ENCODE assay signal across 14 mouse cellular contexts in the genomic region with DNA sequence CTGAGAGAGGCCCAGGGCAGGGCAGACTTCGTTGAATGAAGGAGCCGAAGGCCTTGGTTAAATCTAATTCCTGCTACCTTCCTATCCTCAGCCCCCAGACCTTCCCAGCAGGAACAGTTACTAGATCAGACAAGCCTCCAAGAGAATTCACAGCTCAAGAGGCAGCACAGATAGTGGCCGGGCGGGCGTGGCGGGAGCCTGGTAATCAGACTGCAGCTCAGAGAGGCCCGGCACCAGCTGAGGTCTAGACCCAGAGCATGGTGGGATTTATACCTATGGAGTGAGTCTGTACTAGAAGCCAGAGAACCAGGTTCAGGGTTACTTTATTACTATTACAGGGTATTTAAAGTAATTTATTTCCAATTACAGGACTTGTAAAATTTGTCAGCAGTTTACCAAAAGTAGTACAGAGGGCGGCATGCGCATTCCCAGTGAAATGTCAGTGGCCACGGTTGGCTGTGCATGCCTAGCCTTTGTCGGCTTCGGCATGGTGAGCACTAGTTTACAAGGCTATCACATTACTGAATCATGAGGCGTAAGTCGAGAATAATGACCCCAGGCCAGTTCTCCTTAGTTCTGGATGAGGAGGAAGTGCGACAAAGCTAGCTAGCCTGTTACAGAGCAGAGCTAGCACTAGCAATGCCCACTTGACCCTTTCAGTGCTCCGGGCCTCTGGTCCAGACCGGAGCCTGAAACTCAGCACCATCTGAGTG. TPM values are rescaled to one million over a fixed set of nuclear protein-coding genes. Genes with fewer than 3 reads are reported as not detected.
A peak's percentile ranks its signal among the peaks of the same experiment; 100 is the strongest.
DNase-seq lines count a peak whose midpoint lies in the region; ATAC-seq lines count a peak whose summit lies in the region.
"Had no signal": no experiment of that assay in that cellular context is flagged by ENCODE, and none has a peak within 500 bp of the region (broad histone marks: within the 10 kb centered on the region; RNA-seq: fewer than 3 reads in every experiment).

No protein-coding gene starts in this region.

- H3K27me3 ChIP-seq in lung, embryonic 16.5 days (ENCODE audit: control insufficient read depth, insufficient read depth, low read depth, low read length) = no peaks in the 10 kb centered on the region
- no peaks in the 10 kb centered on the region for H3K27me3 ChIP-seq in hindbrain, embryonic 13.5 days
- H3K27me3 ChIP-seq: CH12.LX; intestine, embryonic 15.5 days had no signal

- no peak for DNase-seq in lung, adult 18-20 months
- peak; percentile 77 for DNase-seq in forelimb bud, embryonic 11.5 days (ENCODE audit: low read depth, low spot score)
- DNase-seq in kidney, postnatal 25 days = peak; percentile 54 to 75
- DNase-seq in urinary bladder, postnatal 25 days (ENCODE audit: low spot score) = no peak
- no peak for DNase-seq in ovary, postnatal 36 days (ENCODE audit: low spot score)
- DNase-seq: cerebellum, postnatal 10 days; heart, postnatal 14 days; lung, postnatal 14 days; spleen, adult 18-20 months; thymus, adult 18-20 months had no signal

- ATAC-seq in lung, embryonic 16.5 days (ENCODE audit: low read depth) = no peak
- ATAC-seq in hindbrain, embryonic 13.5 days (ENCODE audit: low FRiP score) = no peak
- ATAC-seq: intestine, embryonic 15.5 days had no signal

- H3K9ac ChIP-seq in lung, embryonic 16.5 days (ENCODE audit: low read length) = 0 out of 2 replicates have a peak overlapping the region, but pooled peaks have one; percentile 5
- H3K9ac ChIP-seq in hindbrain, embryonic 13.5 days = no peak overlapping the region
- H3K9ac ChIP-seq: intestine, embryonic 15.5 days had no signal

- no peaks in the 10 kb centered on the region for H3K4me1 ChIP-seq in lung, embryonic 16.5 days (replicated peaks; ENCODE audit: control insufficient read depth, insufficient read depth, low read length)
- H3K4me1 ChIP-seq in hindbrain, embryonic 13.5 days (replicated peaks) = peaks cover 10% of the 10 kb centered on the region; the same call in 1 of the 2 replicates
- H3K4me1 ChIP-seq: intestine, embryonic 15.5 days had no signal

- H3K9me3 ChIP-seq in lung, embryonic 16.5 days (ENCODE audit: control insufficient read depth, low read length) = no peaks in the 10 kb centered on the region
- H3K9me3 ChIP-seq in hindbrain, embryonic 13.5 days = no peaks in the 10 kb centered on the region
- H3K9me3 ChIP-seq: intestine, embryonic 15.5 days had no signal

- H3K27ac ChIP-seq in lung, embryonic 16.5 days (ENCODE audit: low read length) = no peak overlapping the region
- H3K27ac ChIP-seq in hindbrain, embryonic 13.5 days = no peak overlapping the region
- H3K27ac ChIP-seq: intestine, embryonic 15.5 days had no signal

- H3K4me2 ChIP-seq in lung, embryonic 16.5 days (ENCODE audit: low read depth, low read length) = no peak overlapping the region
- H3K4me2 ChIP-seq in hindbrain, embryonic 13.5 days = no peak overlapping the region
- H3K4me2 ChIP-seq: intestine, embryonic 15.5 days had no signal

- no peak overlapping the region for H3K4me3 ChIP-seq in lung, embryonic 16.5 days (ENCODE audit: low read length)
- H3K4me3 ChIP-seq in hindbrain, embryonic 13.5 days = no peak overlapping the region
- H3K4me3 ChIP-seq: intestine, embryonic 15.5 days had no signal

- peaks cover 4% of the 10 kb centered on the region; the same call in 1 of the 2 replicates for H3K36me3 ChIP-seq in lung, embryonic 16.5 days (ENCODE audit: control insufficient read depth, insufficient read depth, low read length)
- H3K36me3 ChIP-seq in hindbrain, embryonic 13.5 days = peaks cover 43% of the 10 kb centered on the region
- H3K36me3 ChIP-seq: intestine, embryonic 15.5 days had no signal

- WGBS in lung, embryonic 16.5 days = 69% methylated on average over 17 of the region's 17 CpGs
- WGBS in hindbrain, embryonic 13.5 days = 78% methylated on average over 17 of the region's 17 CpGs

RNA-seq across cellular contexts. Expression of gene Rab11fip3, which starts 15.1 kb away (rescaled TPM):
- 6.5 and 6.7 TPM in 2 replicates for polyA plus RNA-seq in lung, embryonic 16.5 days (2015; fragmentation: Nextera tagmentation; extraction: Ambion mirVana)
- 28.7 and 29.5 TPM in 2 replicates for polyA plus RNA-seq in hindbrain, embryonic 13.5 days (2015; fragmentation: Nextera tagmentation; extraction: Ambion mirVana)

RNA-seq across cellular contexts. Expression of gene Decr2, which starts 35.8 kb away (rescaled TPM):
- 36.3 and 36.8 TPM in 2 replicates for polyA plus RNA-seq in lung, embryonic 16.5 days (2015; fragmentation: Nextera tagmentation; extraction: Ambion mirVana)
- polyA plus RNA-seq in hindbrain, embryonic 13.5 days (2015; fragmentation: Nextera tagmentation; extraction: Ambion mirVana) = 33.5 and 34.9 TPM in 2 replicates

RNA-seq across cellular contexts. Expression of gene Nme4, which starts 41.1 kb away (rescaled TPM):
- polyA plus RNA-seq in lung, embryonic 16.5 days (2015; fragmentation: Nextera tagmentation; extraction: Ambion mirVana) = 68.3 and 69.7 TPM in 2 replicates
- polyA plus RNA-seq in hindbrain, embryonic 13.5 days (2015; fragmentation: Nextera tagmentation; extraction: Ambion mirVana) = 29.8 and 31.6 TPM in 2 replicates

RNA-seq across cellular contexts. Expression of gene Tmem8, which starts 58.8 kb away (rescaled TPM):
- polyA plus RNA-seq in lung, embryonic 16.5 days (2015; fragmentation: Nextera tagmentation; extraction: Ambion mirVana) = 2.2 and 3.0 TPM in 2 replicates
- 3.0 and 3.7 TPM in 2 replicates for polyA plus RNA-seq in hindbrain, embryonic 13.5 days (2015; fragmentation: Nextera tagmentation; extraction: Ambion mirVana)

Comparison
In these comparisons a context has a peak if more than half of its experiments do, and no peak if none do; other contexts are left out.
1. DNase-seq: peak in forelimb bud, embryonic 11.5 days (single experiment) and kidney, postnatal 25 days (2 of 2); none in lung, adult 18-20 months (0 of 2), urinary bladder, postnatal 25 days (single experiment) and ovary, postnatal 36 days (single experiment).